Mouse (Mus musculus): ENCODE data around the gene Neurl1b.

Gene Neurl1b

GRCm38 (mm10) chr17:26452371-26452972 is 37.8 kb downstream of the Neurl1b start:
- peak; percentile 79 for DNase-seq (ENCODE audit: low spot score)

DNA sequence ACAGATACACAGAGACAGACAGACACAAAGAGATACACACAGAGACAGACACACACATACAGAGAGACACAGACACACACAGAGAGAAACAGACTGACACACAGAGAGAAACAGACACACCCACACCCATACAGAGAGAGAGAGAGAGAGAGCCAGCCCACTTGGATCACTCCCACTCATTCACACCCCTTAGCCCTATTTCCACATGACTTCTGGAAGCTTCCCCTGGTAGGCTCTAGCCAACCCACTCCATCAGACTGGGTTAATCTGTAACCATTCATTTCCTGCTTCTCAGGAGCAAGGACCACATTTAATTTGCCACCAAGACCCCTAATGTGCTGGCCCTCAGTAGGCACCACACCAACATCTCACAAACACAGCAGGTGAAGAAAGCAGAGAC is 42.9 kb downstream of the Neurl1b start:
- DNase-seq (ENCODE audit: low spot score), result no peak

- DNase-seq (ENCODE audit: low spot score), result no peak
Measured at GRCm38 (mm10) chr17:26458049-26458448, 43.4 kb downstream of the Neurl1b start.

- peak; percentile 89 for DNase-seq (ENCODE audit: low spot score)
Measured at GRCm38 (mm10) chr17:26462634-26463170, 48.1 kb downstream of the Neurl1b start.

GRCm38 (mm10) chr17:26463432-26463831 is 48.8 kb downstream of the Neurl1b start:
- DNase-seq (ENCODE audit: low spot score), result no peak

DNA sequence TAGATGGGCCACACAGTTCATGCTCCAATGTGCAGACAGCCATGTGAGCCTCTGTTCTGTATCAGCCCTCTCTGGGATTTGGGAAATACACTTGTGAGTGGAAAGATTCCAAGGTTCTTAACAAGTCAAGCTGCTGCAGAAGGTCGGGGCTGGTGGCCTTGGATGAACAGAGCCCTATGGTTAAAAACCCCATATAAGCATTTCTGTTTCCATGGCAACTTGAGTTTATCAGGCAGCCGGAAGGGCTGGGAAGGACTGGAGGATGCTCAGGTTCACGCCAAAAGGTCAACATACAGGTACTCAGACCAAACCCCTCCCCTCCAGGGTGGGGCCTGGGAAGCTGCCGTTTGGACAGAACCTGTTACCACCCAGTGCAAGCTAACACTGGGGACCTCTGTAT is 49.4 kb downstream of the Neurl1b start:
- no peak for DNase-seq (ENCODE audit: low spot score)

DNA sequence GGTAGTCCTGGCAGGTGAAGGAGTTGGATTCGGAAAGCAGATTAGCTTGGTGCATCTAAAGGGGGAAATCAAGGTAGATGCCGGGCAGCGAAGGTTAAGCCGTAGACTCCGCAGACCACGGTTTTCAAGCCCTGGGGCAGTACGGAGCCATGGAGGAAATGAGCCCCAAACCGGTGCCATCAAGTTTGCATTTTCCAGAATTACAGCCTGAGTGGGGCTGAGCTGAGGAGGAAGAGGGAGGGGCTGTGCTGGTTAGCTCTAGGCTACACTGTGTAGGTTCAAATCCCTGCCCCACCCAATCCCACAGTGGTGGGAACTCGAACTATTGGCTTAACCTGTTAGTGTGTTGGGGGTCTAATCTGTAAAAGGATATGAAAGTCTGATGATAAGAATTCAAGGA is 49.9 kb downstream of the Neurl1b start:
- no peak for DNase-seq (ENCODE audit: low spot score)

DNA sequence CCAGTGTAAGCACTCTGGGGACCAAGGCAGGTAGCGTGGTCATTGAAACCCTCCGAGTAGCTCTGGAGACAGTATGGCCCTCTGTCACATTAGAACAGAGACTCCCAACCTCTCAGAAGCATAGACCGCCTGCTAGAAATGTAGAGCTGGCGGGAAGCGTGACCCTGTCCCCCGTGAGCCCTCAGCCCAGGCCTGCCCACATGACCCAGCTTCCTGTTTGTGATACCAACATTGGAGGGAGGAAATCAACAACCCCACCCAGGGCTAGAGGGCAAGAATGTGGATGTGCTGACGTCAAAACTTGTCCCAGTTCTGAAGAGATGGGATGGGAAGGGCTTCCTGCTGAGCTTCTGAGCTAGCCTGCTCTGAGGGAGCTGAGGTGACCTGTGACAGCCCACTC is 50.3 kb downstream of the Neurl1b start:
- no peak for DNase-seq (ENCODE audit: low spot score)

GRCm38 (mm10) chr17:26466741-26467150 is 52.1 kb downstream of the Neurl1b start:
- DNase-seq (ENCODE audit: low spot score), result peak; percentile 91

DNA sequence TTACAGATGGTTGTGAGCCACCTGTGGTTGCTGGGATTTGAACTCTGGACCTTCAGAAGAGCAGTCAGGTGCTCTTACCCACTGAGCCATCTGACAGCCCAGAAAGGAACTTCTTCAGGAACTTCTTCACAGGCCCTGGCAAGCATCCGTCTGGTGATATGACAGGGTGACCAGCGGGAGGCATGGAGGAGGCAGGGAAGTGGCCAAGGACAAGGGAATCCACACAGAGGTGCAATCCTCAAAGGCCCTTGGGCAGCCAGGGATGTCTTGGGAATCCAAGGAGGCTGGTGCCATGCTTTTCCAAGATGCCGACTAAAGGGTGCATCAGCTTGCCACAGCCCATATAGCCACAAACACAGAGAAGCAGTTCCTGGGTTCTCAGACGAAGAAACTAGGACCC is 53.0 kb downstream of the Neurl1b start:
- no peak for DNase-seq (ENCODE audit: low spot score)

- no peak for DNase-seq (ENCODE audit: low spot score)
Measured at GRCm38 (mm10) chr17:26468102-26468894, 53.7 kb downstream of the Neurl1b start.

- DNase-seq (ENCODE audit: low spot score), result no peak
Measured at GRCm38 (mm10) chr17:26476871-26477270, 62.2 kb downstream of the Neurl1b start.

DNA sequence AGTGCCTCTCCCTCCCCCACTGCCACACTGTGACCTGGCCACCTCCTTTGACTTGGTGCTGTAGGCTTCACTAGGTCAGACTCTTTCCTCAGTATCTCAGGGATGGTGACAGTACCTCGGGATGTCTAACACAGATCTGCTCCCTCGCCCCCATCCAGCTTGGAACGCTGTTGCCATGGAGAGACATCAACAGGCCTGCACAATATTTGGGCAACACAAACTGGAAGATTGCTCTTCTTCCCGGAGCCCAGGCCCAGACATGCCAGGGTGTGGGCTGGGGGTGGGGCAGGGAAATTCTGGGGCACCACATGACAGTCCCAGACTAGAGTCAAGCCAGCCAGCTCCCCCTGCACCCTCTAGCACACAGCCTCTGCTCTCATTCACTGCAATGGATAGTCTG is 64.0 kb downstream of the Neurl1b start:
- no peak for DNase-seq (ENCODE audit: low spot score)

GRCm38 (mm10) chr17:26479619-26480018 is 65.0 kb downstream of the Neurl1b start:
- no peak for DNase-seq (ENCODE audit: low spot score)

- DNase-seq (ENCODE audit: low spot score), result no peak
Measured at GRCm38 (mm10) chr17:26480956-26481355, 66.3 kb downstream of the Neurl1b start.

DNA sequence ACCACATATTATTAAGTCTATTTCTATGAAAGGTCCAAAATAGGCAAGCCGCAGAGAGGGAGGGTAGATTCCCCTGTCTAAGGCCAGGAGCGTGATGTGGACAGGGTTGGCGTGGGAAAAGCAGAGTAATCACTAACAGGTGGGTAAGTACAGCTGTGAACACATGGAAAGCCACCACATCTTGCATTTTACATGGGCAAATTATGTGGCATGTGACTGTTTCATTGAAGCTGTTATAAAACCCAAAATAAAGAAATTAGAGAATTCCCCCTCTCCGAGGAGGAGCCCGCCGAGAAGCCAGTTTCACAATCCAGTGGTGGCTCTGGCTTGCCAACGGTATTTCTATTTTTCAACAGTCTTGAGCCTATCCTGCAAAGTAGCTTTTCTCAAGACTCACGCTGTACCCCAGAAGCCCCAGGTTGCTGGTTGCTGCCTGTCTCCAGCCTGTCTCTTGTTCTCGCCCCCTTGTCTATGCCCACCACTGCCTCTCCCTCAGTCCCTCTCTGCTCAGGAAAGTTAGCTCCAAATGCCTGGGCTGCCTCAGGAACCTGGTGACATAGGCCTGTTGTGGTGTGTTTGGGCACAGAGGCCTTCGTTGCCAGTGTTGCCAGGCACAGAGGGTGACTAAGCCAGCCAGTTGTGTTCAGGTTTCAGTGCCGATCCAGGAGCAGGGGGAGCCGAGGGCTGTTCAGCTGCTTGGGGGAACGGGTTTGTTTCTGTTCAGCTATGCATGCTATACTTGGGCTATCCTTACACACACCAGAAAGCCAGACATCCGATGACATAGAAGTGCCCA is 70.2 kb downstream of the Neurl1b start:
- no peak for DNase-seq (ENCODE audit: low spot score)

DNA sequence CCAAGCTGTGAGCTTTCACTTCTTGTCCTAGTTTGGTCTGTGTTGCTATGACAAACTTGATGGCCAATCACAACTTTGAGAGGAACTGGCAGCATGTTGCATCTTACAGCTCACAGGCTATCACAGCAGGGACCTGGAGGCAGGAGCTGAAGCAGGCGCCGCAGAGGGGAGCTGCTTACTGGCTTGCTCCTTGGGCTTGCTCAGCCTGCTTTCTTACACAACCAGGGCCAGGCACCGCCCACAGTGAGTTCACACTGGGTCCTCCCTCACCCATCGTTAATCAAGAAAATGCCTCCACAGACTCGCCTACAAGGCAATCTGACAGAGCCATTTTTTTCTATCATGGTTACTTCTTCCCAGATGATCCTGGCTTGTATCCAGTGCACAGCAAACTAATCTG is 72.6 kb downstream of the Neurl1b start:
- DNase-seq (ENCODE audit: low spot score), result no peak

DNA sequence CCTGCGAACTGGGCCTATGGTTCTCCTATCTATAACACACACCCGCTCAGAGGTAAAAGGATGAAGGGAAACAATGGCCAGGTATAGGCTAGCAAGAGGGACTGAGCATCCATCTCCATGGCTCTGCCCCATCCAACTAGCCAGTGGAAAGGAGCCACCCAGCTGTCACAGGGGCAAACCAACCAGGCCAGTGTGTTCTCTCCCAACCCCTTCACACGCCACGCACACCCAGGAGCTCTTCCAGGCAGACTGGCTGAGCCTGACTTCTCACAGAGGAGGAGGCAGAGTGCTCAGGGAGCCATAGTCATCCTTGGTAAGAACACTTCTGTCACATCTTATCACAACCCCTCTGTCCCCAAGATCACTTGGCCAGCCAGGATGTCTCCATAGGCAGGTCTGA is 73.3 kb downstream of the Neurl1b start:
- DNase-seq (ENCODE audit: low spot score), result no peak

DNA sequence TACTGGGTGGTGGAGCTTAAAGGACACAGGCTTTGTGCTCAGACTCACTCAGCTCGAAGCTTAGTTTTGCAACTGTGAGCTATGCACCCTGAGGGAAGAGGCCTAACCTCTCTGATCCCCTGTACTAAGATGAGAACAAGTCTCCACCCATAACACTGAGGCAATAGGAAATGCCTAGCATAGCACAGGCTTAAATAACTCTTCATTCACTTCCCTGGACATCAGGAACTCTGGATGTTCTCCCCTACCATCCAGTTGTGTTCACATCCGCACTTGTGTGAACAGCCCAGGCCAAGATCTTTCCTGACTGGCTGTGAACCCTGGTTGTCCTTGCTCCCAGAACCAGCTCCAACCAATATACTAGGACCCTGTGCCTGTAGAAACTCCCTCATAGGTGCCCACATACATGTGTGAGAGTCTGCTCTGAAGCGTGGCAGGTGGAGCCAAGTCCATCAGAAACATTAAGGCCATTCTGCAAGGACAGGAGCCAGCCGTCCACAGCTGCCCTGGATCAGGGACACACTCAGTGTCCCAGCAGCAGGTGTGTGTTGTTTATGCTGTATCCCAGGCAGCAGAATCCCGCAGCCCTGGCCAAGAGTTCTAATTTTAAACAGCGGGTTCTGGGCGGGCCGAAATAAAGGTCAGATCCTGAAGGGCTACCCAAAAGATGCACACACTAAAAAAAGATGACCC is 74.2 kb downstream of the Neurl1b start:
- DNase-seq (ENCODE audit: low spot score), result no peak

DNA sequence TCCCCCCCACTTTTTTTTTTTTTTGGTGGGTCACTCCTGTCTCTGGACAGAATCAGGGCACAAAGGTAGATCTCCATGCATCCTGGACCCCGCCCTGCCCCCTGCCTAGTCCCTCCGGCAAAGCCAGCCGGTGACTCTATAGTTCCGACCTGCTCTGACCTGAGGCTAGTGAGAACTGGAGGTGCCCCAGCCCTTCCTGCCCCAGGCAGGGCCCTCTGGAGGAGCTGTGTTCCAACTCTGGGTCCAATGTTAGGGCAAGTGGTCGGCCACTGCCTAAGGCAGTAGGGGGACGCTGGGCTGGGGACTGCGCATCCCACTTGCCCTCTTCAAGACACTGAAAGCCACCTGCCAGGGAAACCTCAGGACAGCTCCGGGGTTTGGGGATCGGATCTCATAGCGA is 75.4 kb downstream of the Neurl1b start:
- no peak for DNase-seq (ENCODE audit: low spot score)

DNA sequence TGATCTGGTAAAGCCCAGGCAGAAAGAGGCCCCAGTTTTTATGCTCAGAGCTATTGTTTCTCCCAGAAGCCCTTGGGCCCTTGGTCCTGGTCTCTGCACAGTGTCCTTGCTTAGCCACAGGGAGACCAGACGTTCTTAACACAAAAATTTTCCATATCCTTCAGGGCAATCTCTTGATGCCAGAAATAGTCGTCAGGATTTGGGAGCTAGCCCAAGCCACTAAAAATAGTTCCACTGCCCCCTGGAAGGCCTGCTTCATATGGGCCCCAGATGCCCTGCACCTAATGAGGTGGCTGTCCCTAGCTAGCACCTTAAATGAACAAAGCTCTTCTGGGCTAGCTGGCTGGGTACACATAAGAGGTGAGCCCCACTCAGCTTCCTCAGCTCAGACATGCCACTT is 76.3 kb downstream of the Neurl1b start:
- no peak for DNase-seq (ENCODE audit: low spot score)

GRCm38 (mm10) chr17:26492246-26492645 is 77.6 kb downstream of the Neurl1b start:
- DNase-seq (ENCODE audit: low spot score), result no peak
